Mouse (Mus musculus) activated CD4-positive, CD25-positive, alpha-beta regulatory T cell, adult 4 months (primary cell): ENCODE results near the gene C87436. TPM values are rescaled to one million over a fixed set of nuclear protein-coding genes. Genes with fewer than 3 reads are reported as not detected.

Experiments used
- ATAC-seq: one replicate; pipeline ENCODE4 v1.8.0; 2017
- polyA plus RNA-seq, 2 experiments: library from polyadenylated mRNA; unstranded; fragments of 100-300 nt; shearing (Covaris generic); gene quantifications; one replicate each; pipeline ENCODE4 v1.2.1; 2017

C87436 gene
- polyA plus RNA-seq, 2 experiments from 2014 or later = 25.1 to 26.1 TPM

- no peak for ATAC-seq
Observed at GRCm38 (mm10) chr6:86431531-86431930, 6.6 kb upstream of the C87436 start.

GRCm38 (mm10) chr6:86433696-86434095, 4.5 kb upstream of the C87436 start:
- no peak for ATAC-seq

- peak; percentile 34 for ATAC-seq
Observed at GRCm38 (mm10) chr6:86437711-86438110, 463 bp upstream of the C87436 start.

- no peak for ATAC-seq
Observed at GRCm38 (mm10) chr6:86439119-86439496, 934 bp downstream of the C87436 start.

GRCm38 (mm10) chr6:86439531-86439930, 1.4 kb downstream of the C87436 start:
- no peak for ATAC-seq

GRCm38 (mm10) chr6:86441571-86441970, 3.4 kb downstream of the C87436 start:
- ATAC-seq = no peak

GRCm38 (mm10) chr6:86445551-86445950, 7.4 kb downstream of the C87436 start:
- no peak for ATAC-seq

GRCm38 (mm10) chr6:86446927-86447568, 8.9 kb downstream of the C87436 start:
- no peak for ATAC-seq

- no peak for ATAC-seq
Observed at GRCm38 (mm10) chr6:86456727-86457126, 18.6 kb downstream of the C87436 start.

- ATAC-seq = no peak
Observed at GRCm38 (mm10) chr6:86463079-86463478, 24.9 kb downstream of the C87436 start.

GRCm38 (mm10) chr6:86471317-86471716, 33.1 kb downstream of the C87436 start:
- ATAC-seq = no peak

- peak; percentile 9 for ATAC-seq
Observed at GRCm38 (mm10) chr6:86471760-86472099, 33.6 kb downstream of the C87436 start.

- peak; percentile 83 for ATAC-seq
Observed at GRCm38 (mm10) chr6:86472100-86472955, 34.2 kb downstream of the C87436 start.

- ATAC-seq = no peak
Observed at GRCm38 (mm10) chr6:86473077-86473476, 34.9 kb downstream of the C87436 start.

- no peak for ATAC-seq
Observed at GRCm38 (mm10) chr6:86474072-86474471, 35.9 kb downstream of the C87436 start.

- no peak for ATAC-seq
Observed at GRCm38 (mm10) chr6:86474646-86475181, 36.5 kb downstream of the C87436 start.

GRCm38 (mm10) chr6:86475462-86476167, 37.4 kb downstream of the C87436 start:
- ATAC-seq = no peak

GRCm38 (mm10) chr6:86476931-86477330, 38.8 kb downstream of the C87436 start:
- no peak for ATAC-seq

- no peak for ATAC-seq
Observed at GRCm38 (mm10) chr6:86479311-86479710, 41.1 kb downstream of the C87436 start.

- no peak for ATAC-seq
Observed at GRCm38 (mm10) chr6:86479816-86480188, 41.6 kb downstream of the C87436 start.

GRCm38 (mm10) chr6:86480189-86480831, 42.1 kb downstream of the C87436 start:
- no peak for ATAC-seq

GRCm38 (mm10) chr6:86481871-86482270, 43.7 kb downstream of the C87436 start:
- no peak for ATAC-seq
